Mouse (Mus musculus): Measurements from ENCODE around the gene Rchy1. TPM values are rescaled to one million over a fixed set of nuclear protein-coding genes. Genes with fewer than 3 reads are reported as not detected.
"Not testable (repeated sequence)": the region's sequence is repeated elsewhere in the genome, so short reads cannot be mapped to it uniquely, and the experiment has no call there.

The Rchy1 gene
- polyA plus RNA-seq, 1 experiment from 2014 or later, result 58.0 TPM

DNA sequence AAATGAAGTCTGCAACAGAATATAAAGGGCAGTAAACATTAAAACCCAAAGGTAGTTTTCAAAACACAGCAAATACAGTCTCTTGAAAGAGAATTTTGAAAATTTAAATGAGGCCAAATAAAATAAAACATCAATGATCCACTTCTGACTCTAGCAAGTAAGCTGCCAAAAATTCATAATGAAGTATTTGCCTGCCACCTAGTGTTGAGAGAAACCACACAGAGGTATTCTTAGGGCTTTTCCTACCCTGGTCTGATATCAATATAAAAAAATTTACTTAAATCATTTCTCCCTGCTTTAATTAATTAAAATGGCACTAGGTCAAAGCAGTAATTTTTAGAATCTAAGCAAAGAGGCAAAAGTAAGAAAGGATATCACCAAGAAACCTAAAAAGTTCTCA, 11.5 kb downstream of the Rchy1 start:
- no peak for ATAC-seq (ENCODE audit: low FRiP score, low TSS enrichment)

DNA sequence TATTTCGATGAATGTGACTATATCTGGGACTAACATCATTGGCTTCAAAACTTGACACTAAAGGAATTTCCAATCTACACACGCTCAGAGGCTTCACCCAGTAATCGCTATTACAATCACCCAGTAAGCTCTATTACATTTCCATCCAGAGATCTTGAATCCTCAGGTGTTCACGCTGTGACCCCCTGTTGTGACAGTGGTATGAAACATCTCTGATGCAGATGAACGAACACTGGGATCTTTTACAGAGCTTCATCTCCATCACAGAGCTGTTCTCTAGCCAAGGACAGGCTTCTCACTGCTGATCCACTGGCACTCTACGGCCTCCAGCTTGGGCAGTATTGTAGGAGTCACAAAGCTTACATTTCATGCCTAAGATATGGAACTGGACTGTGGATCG, 13.4 kb downstream of the Rchy1 start:
- Histone ChIP-seq H3K9me3 (ENCODE audit: control insufficient read depth, low read length) (no peaks in the 10 kb centered on the region), H3K9ac (replicated peaks; ENCODE audit: low read length) (no peak overlapping the region), H3K36me3 (ENCODE audit: control insufficient read depth, insufficient read depth, low read length) (peaks cover 55% of the 10 kb centered on the region), H3K4me1 (ENCODE audit: control insufficient read depth, insufficient read depth, low read length) (no peaks in the 10 kb centered on the region), H3K4me2 (ENCODE audit: low read length) (no peak overlapping the region), H3K27me3 (ENCODE audit: control insufficient read depth, insufficient read depth, low read length) (no peaks in the 10 kb centered on the region), H3K4me3 (replicated peaks; ENCODE audit: low read depth, low read length) (no peak overlapping the region), H3K27ac (replicated peaks; ENCODE audit: low read depth, low read length) (no peak overlapping the region)
- DNase-seq (no peak), ATAC-seq (ENCODE audit: low FRiP score, low TSS enrichment) (no peak)
- 91% methylated on average over 7 of the region's 7 CpGs for WGBS

More for the DNA sequence above, 11.5 kb downstream of the Rchy1 start:
- no peaks in the 10 kb centered on the region for H3K4me1 ChIP-seq (ENCODE audit: control insufficient read depth, insufficient read depth, low read length)
- H3K36me3 ChIP-seq (ENCODE audit: control insufficient read depth, insufficient read depth, low read length), result peaks cover 63% of the 10 kb centered on the region
- H3K4me3 ChIP-seq (replicated peaks; ENCODE audit: low read depth, low read length), result no peak overlapping the region
- no peak overlapping the region for H3K4me2 ChIP-seq (ENCODE audit: low read length)
- H3K27ac ChIP-seq (replicated peaks; ENCODE audit: low read depth, low read length), result no peak overlapping the region
- H3K27me3 ChIP-seq (ENCODE audit: control insufficient read depth, insufficient read depth, low read length), result no peaks in the 10 kb centered on the region
- H3K9ac ChIP-seq (replicated peaks; ENCODE audit: low read length), result no peak overlapping the region
- H3K9me3 ChIP-seq (ENCODE audit: control insufficient read depth, low read length), result no peaks in the 10 kb centered on the region
- DNase-seq, result peak; percentile 82

GRCm38 (mm10) chr5:91947008-91947407, 15.9 kb downstream of the Rchy1 start:
- DNase-seq, result no peak
- no peak for ATAC-seq (ENCODE audit: low FRiP score, low TSS enrichment)
- H3K27ac ChIP-seq (replicated peaks; ENCODE audit: low read depth, low read length), result no peak overlapping the region
- H3K27me3 ChIP-seq (ENCODE audit: control insufficient read depth, insufficient read depth, low read length), result no peaks in the 10 kb centered on the region
- H3K9ac ChIP-seq (replicated peaks; ENCODE audit: low read length), result no peak overlapping the region
- H3K36me3 ChIP-seq (ENCODE audit: control insufficient read depth, insufficient read depth, low read length), result peaks cover 37% of the 10 kb centered on the region
- H3K4me2 ChIP-seq (ENCODE audit: low read length), result no peak overlapping the region
- no peak overlapping the region for H3K4me3 ChIP-seq (replicated peaks; ENCODE audit: low read depth, low read length)
- WGBS, result 98% methylated on average over 4 of the region's 4 CpGs
- H3K9me3 ChIP-seq (ENCODE audit: control insufficient read depth, low read length), result no peaks in the 10 kb centered on the region
- no peaks in the 10 kb centered on the region for H3K4me1 ChIP-seq (ENCODE audit: control insufficient read depth, insufficient read depth, low read length)

- H3K36me3 ChIP-seq (ENCODE audit: control insufficient read depth, insufficient read depth, low read length), result peaks cover 30% of the 10 kb centered on the region
- not testable (repeated sequence) for H3K4me2 ChIP-seq (ENCODE audit: low read length); H3K9ac ChIP-seq (replicated peaks; ENCODE audit: low read length); ATAC-seq (ENCODE audit: low FRiP score, low TSS enrichment); H3K9me3 ChIP-seq (ENCODE audit: control insufficient read depth, low read length); H3K27ac ChIP-seq (replicated peaks; ENCODE audit: low read depth, low read length); DNase-seq; H3K4me3 ChIP-seq (replicated peaks; ENCODE audit: low read depth, low read length); H3K27me3 ChIP-seq (ENCODE audit: control insufficient read depth, insufficient read depth, low read length); H3K4me1 ChIP-seq (ENCODE audit: control insufficient read depth, insufficient read depth, low read length)
- WGBS, result 58% methylated on average over 1 of the region's 1 CpGs
Measured at GRCm38 (mm10) chr5:91945609-91946008, 17.3 kb downstream of the Rchy1 start.

DNA sequence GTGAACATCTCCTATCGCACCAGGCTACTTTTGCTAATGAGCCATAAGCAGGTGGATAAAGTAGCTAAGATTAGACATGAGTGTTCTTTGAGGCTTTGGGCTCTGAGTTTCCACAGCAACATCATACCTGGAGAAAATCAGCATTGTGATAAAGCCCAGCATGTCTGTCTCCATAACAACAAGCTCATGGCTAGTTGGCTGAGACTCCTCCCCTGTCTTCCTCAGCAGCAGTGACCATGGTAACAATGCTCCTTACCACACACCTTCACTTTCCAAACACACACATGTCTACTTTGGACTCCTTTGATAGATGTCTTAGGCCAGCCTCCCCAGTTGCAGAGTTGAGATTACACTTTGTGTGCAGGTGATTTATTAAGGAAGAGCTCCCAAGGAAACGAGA, 49.6 kb downstream of the Rchy1 start:
- H3K9me3 ChIP-seq (ENCODE audit: control insufficient read depth, low read length), result no peaks in the 10 kb centered on the region

DNA sequence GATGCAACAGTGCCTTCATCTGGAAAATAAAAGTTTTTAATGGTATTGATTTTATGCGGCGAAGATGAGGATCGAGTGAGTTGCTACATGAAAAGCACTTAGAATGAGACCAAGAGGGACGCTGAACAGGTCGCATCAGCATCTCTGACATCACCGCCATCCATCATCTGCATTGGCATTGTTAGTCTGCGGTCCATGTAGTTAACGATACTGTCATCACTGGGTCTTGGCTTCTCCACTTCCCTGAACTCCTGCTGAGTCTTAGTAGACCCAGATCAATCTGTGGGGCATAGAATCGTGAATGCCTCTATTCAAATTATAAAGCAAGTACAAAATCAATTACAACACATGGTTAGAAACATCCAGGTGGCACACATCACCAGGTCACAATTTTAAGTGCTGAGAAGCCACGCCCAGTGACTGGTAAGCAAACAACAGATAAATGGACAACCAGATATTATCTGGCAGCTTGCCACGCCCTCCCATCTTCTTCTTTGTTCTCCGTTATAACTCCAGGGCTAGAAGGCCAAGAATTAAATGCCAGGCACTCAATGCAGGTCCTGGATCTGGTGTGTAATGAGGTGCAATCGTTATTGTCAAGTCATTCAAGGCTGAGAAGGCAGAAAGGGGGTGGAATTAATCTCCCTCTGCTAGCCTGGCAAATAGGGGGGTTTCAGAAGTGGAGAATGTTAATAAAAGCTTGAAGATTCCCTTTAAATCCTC, 51.3 kb downstream of the Rchy1 start:
- 73% methylated on average over 13 of the region's 13 CpGs for WGBS
- H3K27ac ChIP-seq (replicated peaks; ENCODE audit: low read depth, low read length), result no peak overlapping the region
- H3K9ac ChIP-seq (replicated peaks; ENCODE audit: low read length), result no peak overlapping the region
- H3K4me1 ChIP-seq (ENCODE audit: control insufficient read depth, insufficient read depth, low read length), result no peaks in the 10 kb centered on the region
- H3K4me2 ChIP-seq (ENCODE audit: low read length), result no peak overlapping the region
- no peaks in the 10 kb centered on the region for H3K9me3 ChIP-seq (ENCODE audit: control insufficient read depth, low read length)
- DNase-seq (peak; percentile 6), ATAC-seq (ENCODE audit: low FRiP score, low TSS enrichment) (no peak)
- no peaks in the 10 kb centered on the region for H3K36me3 ChIP-seq (ENCODE audit: control insufficient read depth, insufficient read depth, low read length)
- H3K27me3 ChIP-seq (ENCODE audit: control insufficient read depth, insufficient read depth, low read length), result no peaks in the 10 kb centered on the region
- H3K4me3 ChIP-seq (replicated peaks; ENCODE audit: low read depth, low read length), result no peak overlapping the region

More for the DNA sequence above, 49.6 kb downstream of the Rchy1 start:
- ATAC-seq (ENCODE audit: low FRiP score, low TSS enrichment) (no peak), DNase-seq (peak; percentile 28)
- WGBS, result 91% methylated on average over 2 of the region's 2 CpGs
- H3K9ac ChIP-seq (replicated peaks; ENCODE audit: low read length), result no peak overlapping the region
- H3K36me3 ChIP-seq (ENCODE audit: control insufficient read depth, insufficient read depth, low read length), result no peaks in the 10 kb centered on the region
- H3K27me3 ChIP-seq (ENCODE audit: control insufficient read depth, insufficient read depth, low read length), result no peaks in the 10 kb centered on the region
- no peak overlapping the region for H3K4me3 ChIP-seq (replicated peaks; ENCODE audit: low read depth, low read length)
- no peak overlapping the region for H3K4me2 ChIP-seq (ENCODE audit: low read length)
- H3K27ac ChIP-seq (replicated peaks; ENCODE audit: low read depth, low read length), result no peak overlapping the region
- no peaks in the 10 kb centered on the region for H3K4me1 ChIP-seq (ENCODE audit: control insufficient read depth, insufficient read depth, low read length)

DNA sequence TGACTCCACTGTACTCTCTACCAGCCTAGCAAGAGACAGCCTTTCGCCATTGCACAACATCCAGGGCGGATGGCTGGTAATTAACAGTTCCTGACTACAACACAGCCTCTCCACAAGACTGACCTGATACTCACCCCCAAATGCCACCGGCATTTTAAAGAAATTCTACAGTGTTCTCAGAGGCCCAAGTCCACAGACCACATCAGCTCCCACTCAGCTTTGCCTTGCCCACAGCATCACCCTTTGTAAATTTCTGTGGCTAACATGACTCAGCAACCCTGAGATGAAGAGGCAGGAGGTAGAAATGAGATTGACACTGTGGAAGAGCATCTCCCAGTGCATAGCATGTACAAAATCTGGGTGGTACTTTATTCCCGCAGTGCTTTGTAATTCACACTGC, 52.3 kb downstream of the Rchy1 start:
- Histone ChIP-seq H3K4me2 (ENCODE audit: low read length) (no peak overlapping the region), H3K36me3 (ENCODE audit: control insufficient read depth, insufficient read depth, low read length) (no peaks in the 10 kb centered on the region), H3K4me3 (replicated peaks; ENCODE audit: low read depth, low read length) (no peak overlapping the region), H3K4me1 (ENCODE audit: control insufficient read depth, insufficient read depth, low read length) (no peaks in the 10 kb centered on the region), H3K27me3 (ENCODE audit: control insufficient read depth, insufficient read depth, low read length) (no peaks in the 10 kb centered on the region), H3K27ac (replicated peaks; ENCODE audit: low read depth, low read length) (no peak overlapping the region), H3K9me3 (ENCODE audit: control insufficient read depth, low read length) (no peaks in the 10 kb centered on the region), H3K9ac (replicated peaks; ENCODE audit: low read length) (no peak overlapping the region)
- DNase-seq (no peak), ATAC-seq (ENCODE audit: low FRiP score, low TSS enrichment) (no peak)
- 93% methylated on average over 4 of the region's 4 CpGs for WGBS

GRCm38 (mm10) chr5:91909010-91909620, 53.8 kb downstream of the Rchy1 start:
- DNase-seq, result peak; percentile 62
- peak; percentile 54; the same call in 1 of the 2 replicates for ATAC-seq (ENCODE audit: low FRiP score, low TSS enrichment)
- Histone ChIP-seq H3K36me3 (ENCODE audit: control insufficient read depth, insufficient read depth, low read length) (no peaks in the 10 kb centered on the region), H3K9ac (replicated peaks; ENCODE audit: low read length) (no peak overlapping the region), H3K4me2 (ENCODE audit: low read length) (no peak overlapping the region), H3K9me3 (ENCODE audit: control insufficient read depth, low read length) (no peaks in the 10 kb centered on the region), H3K27me3 (ENCODE audit: control insufficient read depth, insufficient read depth, low read length) (no peaks in the 10 kb centered on the region), H3K27ac (replicated peaks; ENCODE audit: low read depth, low read length) (peak overlapping the region; percentile 49), H3K4me1 (ENCODE audit: control insufficient read depth, insufficient read depth, low read length) (no peaks in the 10 kb centered on the region), H3K4me3 (replicated peaks; ENCODE audit: low read depth, low read length) (no peak overlapping the region)
- WGBS, result 36% methylated on average over 10 of the region's 10 CpGs

All from midbrain, embryonic 14.5 days (tissue).